Mouse (Mus musculus): ENCODE measurements around the gene Ehbp1l1. TPM values are rescaled to one million over a fixed set of nuclear protein-coding genes. Genes with fewer than 3 reads are reported as not detected.

Ehbp1l1 gene
- polyA plus RNA-seq, 1 experiment from 2014 or later, result 8.4 TPM

DNA sequence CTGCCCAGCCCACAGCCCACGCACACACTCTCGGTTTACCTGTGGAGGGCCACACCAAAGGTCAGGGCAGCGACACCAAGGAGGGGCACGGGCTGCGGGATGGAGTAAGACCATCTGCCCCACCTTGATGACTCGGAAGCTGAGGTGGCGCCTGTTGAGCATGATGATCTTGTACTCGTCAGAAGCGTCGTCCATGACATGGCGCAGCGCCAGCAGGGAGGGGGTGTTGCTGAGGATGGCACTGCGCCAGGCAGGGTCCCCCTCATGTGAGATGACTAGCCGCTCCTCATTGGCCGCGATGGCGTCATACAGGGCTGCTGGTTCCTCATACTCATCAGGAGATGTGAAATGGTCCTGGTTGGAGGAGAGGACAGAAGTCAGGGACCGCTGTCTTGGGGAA, 59.7 kb downstream of the Ehbp1l1 start:
- peaks cover 70% of the 10 kb centered on the region for H3K36me3 ChIP-seq

DNA sequence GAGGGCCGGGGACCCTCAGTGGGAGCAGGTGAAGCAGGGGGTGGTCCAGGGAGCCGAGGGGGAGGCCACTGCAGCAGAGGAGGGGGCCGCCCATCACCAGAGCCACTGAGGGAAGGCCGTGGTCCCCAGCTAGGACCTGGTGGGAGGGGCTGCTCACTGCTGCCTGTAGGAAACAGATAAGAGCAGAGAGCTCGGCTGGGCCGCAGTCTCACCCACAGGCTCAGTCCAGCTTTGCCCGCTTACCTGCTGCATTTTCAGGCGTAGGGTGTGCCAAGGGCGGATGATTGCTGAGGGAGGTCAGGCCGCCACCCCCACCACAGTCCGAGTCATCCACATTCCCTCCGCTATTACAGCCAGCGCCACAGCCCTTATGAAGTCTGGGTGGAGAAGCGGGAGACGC, 60.7 kb downstream of the Ehbp1l1 start:
- no peaks in the 10 kb centered on the region for H3K27me3 ChIP-seq (ENCODE audit: low read depth, poor library complexity, severe bottlenecking)
- no peaks in the 10 kb centered on the region for H3K9me3 ChIP-seq (replicated peaks)
- DNase-seq (ENCODE audit: low spot score), result no peak
- peaks cover 69% of the 10 kb centered on the region for H3K36me3 ChIP-seq
- H3K27ac ChIP-seq, result 0 out of 2 replicates have a peak overlapping the region, but pooled peaks have one; percentile 21
- H3K4me1 ChIP-seq, result peaks cover 49% of the 10 kb centered on the region
- 85% methylated on average over 15 of the region's 15 CpGs for WGBS
- 0 out of 2 replicates have a peak overlapping the region, but pooled peaks have one; percentile 4 for H3K4me3 ChIP-seq

More for the DNA sequence above, 59.7 kb downstream of the Ehbp1l1 start:
- 95% methylated on average over 18 of the region's 18 CpGs for WGBS
- Histone ChIP-seq H3K9me3 (replicated peaks) (no peaks in the 10 kb centered on the region), H3K27me3 (ENCODE audit: low read depth, poor library complexity, severe bottlenecking) (no peaks in the 10 kb centered on the region), H3K4me1 (peaks cover 40% of the 10 kb centered on the region), H3K4me3 (0 out of 2 replicates have a peak overlapping the region, but pooled peaks have one; percentile 4), H3K27ac (no peak overlapping the region)
- no peak for DNase-seq (ENCODE audit: low spot score)

DNA sequence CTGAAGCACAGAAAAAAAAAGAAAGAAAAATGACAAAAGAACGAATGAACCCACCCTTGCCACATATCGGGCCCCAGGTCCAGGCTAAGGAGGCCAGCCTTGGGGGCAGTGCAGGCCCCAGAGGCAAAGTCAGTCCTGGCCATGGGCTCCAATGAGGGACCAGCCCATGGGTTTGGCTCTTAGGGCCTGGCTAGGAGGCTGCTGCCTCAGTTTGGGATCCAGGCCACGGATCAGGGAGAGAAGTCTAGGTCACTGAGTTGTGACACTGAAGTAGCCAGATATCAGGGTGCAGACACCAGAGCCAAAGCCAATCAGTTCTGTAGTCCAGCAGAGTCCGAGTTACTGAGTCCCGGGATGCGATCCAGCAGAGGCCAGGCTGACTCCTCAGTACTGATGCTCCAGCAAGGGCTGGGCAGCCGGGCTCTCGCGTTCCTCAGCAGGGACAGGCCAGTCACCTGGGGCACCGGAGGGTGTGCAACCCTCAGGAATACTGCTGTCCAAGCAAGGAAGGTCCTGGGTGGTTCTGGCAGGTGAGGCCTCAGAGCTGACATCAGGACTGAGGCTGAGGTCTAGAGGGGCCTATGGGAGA, 61.4 kb downstream of the Ehbp1l1 start:
- peaks cover 54% of the 10 kb centered on the region for H3K4me1 ChIP-seq
- H3K4me3 ChIP-seq, result no peak overlapping the region
- H3K9me3 ChIP-seq (replicated peaks), result no peaks in the 10 kb centered on the region
- peaks cover 69% of the 10 kb centered on the region for H3K36me3 ChIP-seq
- WGBS, result 95% methylated on average over 10 of the region's 10 CpGs
- H3K27me3 ChIP-seq (ENCODE audit: low read depth, poor library complexity, severe bottlenecking), result no peaks in the 10 kb centered on the region
- no peak for DNase-seq (ENCODE audit: low spot score)
- 0 out of 2 replicates have a peak overlapping the region, but pooled peaks have one; percentile 21 for H3K27ac ChIP-seq

DNA sequence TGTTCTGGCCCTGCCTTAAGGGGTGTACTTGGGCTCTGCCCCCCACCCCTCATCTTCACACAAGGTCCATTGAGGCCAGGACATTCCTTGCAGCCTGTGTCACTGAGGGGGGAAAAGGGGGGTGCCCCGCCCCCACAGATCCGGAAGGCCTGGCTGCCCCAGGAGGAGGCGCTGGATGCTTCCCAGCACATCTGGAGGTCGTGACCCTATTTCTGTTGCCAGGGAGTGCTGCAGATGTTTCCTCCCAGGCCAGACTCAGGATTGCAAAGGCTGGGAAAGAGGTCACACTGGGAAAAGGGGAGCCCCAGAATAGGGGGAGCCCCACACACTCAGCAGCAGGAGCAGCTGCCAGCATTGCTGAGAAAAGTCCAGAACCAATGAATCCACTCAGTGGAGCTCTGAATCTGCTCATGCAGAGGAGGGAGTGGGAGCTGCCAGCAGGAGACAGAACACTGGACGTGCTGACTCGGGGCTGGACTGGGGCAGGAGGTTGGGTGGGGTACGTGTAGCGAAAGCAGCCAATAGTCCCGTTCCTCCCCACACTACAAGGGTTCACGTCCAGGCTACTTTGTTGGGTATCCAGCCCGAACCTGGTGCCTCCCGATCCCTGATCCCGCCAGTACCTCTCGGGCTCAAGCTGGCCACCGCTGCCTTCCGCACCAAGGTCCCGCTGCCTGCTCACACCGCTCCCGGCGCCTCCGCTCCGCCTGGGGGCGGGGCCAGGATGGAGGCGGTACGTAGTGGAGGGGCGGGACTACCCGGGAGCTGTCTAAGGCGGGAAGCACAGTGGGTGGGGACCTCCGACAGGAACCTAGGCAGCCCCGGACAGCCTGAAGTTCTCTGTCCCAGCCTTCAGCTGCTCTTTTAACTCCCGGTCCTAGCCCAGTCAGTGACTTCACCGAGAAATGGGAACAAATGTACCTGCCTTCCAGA, 62.9 kb downstream of the Ehbp1l1 start, which contains the start of gene Sipa1:
Gene Sipa1 (minus strand): TSS at position 727 of the 933 bp plus-strand sequence.
- under 1% methylated on average over 32 of the region's 32 CpGs for WGBS
- Histone ChIP-seq H3K27ac (peak within 1 kb of the TSS; percentile 86), H3K4me3 (peak within 1 kb of the TSS; percentile 60), H3K9me3 (replicated peaks) (no peaks in the 10 kb centered on the region), H3K27me3 (ENCODE audit: low read depth, poor library complexity, severe bottlenecking) (no peaks in the 10 kb centered on the region), H3K4me1 (peaks cover 54% of the 10 kb centered on the region), H3K36me3 (peaks cover 66% of the 10 kb centered on the region)
- DNase-seq (ENCODE audit: low spot score), result peak; percentile 91

DNA sequence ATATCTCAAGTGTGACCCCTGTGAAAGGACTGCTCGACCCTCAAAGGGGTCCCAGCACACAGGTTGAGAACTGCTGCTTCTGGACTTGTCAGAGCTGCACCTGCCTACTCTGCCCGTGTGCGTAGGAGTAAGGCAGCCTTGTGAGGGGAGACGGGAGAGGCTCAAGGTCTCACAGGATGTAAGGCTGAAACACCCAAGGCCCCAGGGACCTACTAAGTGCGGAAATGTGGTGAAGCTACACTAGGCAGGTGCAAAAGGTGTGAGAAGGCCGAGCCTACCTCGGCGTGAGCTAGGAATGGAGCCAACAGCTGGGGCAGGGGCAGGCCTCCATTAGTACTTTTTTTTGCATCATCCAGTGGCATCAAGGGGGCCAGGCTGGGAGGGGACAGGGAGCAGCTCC, 63.8 kb downstream of the Ehbp1l1 start:
- DNase-seq (ENCODE audit: low spot score), result no peak
- Histone ChIP-seq H3K27ac (peak overlapping the region; percentile 86), H3K27me3 (ENCODE audit: low read depth, poor library complexity, severe bottlenecking) (no peaks in the 10 kb centered on the region), H3K36me3 (peaks cover 65% of the 10 kb centered on the region), H3K4me1 (peaks cover 54% of the 10 kb centered on the region), H3K4me3 (peak overlapping the region; percentile 60), H3K9me3 (replicated peaks) (no peaks in the 10 kb centered on the region)
- WGBS, result 82% methylated on average over 8 of the region's 8 CpGs

DNA sequence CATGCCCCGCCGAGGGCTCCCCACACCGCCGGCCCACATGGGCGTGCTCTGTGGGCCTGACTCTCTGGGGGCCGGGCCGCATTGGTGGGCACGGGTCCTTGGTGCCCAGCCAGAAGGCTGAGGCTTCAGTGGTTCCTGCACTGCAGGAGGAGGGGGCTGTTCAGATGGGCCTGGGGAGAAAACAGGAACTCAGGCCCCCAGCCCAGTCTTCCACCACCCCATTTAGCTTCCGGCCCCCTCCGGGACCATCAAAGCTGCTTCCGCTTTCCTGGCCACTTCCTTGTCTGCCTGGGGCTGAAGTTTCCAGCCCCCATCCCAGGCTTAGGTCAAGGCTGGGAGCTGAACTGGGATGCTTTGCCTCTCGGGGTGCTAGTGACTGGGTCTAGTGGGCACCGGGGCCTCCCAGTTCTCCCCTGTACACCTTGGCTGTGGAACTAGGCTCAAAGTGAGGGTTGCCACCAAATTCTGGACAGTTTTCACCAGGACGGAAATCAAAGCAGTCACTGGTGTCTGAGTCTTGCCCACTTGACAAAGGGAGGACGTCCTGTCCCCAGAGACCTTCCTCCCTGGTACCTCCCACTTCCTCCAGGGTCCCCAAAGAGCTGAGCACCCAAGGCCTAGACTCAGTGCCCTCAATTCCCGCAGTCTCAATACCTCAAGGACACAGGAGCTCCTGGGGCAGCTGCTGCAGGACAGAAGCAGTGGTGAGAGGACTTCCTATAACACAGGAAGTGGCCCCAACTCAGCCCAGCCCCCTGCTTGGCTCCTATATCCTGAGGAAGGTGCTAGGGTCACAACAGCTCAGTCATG, 65.0 kb downstream of the Ehbp1l1 start:
- no peak for DNase-seq (ENCODE audit: low spot score)
- H3K9me3 ChIP-seq (replicated peaks), result no peaks in the 10 kb centered on the region
- peak overlapping the region; percentile 65 for H3K27ac ChIP-seq
- H3K27me3 ChIP-seq (ENCODE audit: low read depth, poor library complexity, severe bottlenecking), result peaks cover 5% of the 10 kb centered on the region
- WGBS, result 83% methylated on average over 16 of the region's 16 CpGs
- peaks cover 65% of the 10 kb centered on the region for H3K36me3 ChIP-seq
- peaks cover 57% of the 10 kb centered on the region for H3K4me1 ChIP-seq
- peak overlapping the region; percentile 60 for H3K4me3 ChIP-seq

Small RNAs within 50 kb of the gene (microRNA-seq; reads per million reads assigned to microRNA genes)
- not detected for gene Mir6987

Other genes with a start within 250 kb of the Ehbp1l1 start
- gene Mus81, start 237.9 kb downstream of the Ehbp1l1 start, polyA plus RNA-seq (2016; fragmentation: Nextera tagmentation; extraction: Ambion mirVana), result 38.2 and 40.4 TPM in 2 replicates
- gene Cfl1, start 235.9 kb downstream of the Ehbp1l1 start, polyA plus RNA-seq (2016; fragmentation: Nextera tagmentation; extraction: Ambion mirVana), result 3,106 and 3,128 TPM in 2 replicates
- gene 1700020D05Rik, start 222.5 kb downstream of the Ehbp1l1 start, polyA plus RNA-seq (2016; fragmentation: Nextera tagmentation; extraction: Ambion mirVana), result not detected in 2 replicates
- gene Snx32, start 215.8 kb downstream of the Ehbp1l1 start, polyA plus RNA-seq (2016; fragmentation: Nextera tagmentation; extraction: Ambion mirVana), result 4.1 and 7.0 TPM in 2 replicates
- 0.74 and 0.86 TPM in 2 replicates for gene Ovol1, start 165.7 kb downstream of the Ehbp1l1 start, polyA plus RNA-seq (2016; fragmentation: Nextera tagmentation; extraction: Ambion mirVana)
- 1.2 and 1.4 TPM in 2 replicates for gene Ap5b1, start 158.3 kb downstream of the Ehbp1l1 start, polyA plus RNA-seq (2016; fragmentation: Nextera tagmentation; extraction: Ambion mirVana)
- gene Rnaseh2c, start 124.4 kb downstream of the Ehbp1l1 start, polyA plus RNA-seq (2016; fragmentation: Nextera tagmentation; extraction: Ambion mirVana), result 197 and 205 TPM in 2 replicates
- gene Kat5, start 116.1 kb downstream of the Ehbp1l1 start, polyA plus RNA-seq (2016; fragmentation: Nextera tagmentation; extraction: Ambion mirVana), result 51.5 and 59.3 TPM in 2 replicates
- 31.5 and 39.6 TPM in 2 replicates for gene Rela, start 88.8 kb downstream of the Ehbp1l1 start, polyA plus RNA-seq (2016; fragmentation: Nextera tagmentation; extraction: Ambion mirVana)
- gene Sipa1, start 62.6 kb downstream of the Ehbp1l1 start, polyA plus RNA-seq (2016; fragmentation: Nextera tagmentation; extraction: Ambion mirVana), result 35.9 and 38.6 TPM in 2 replicates
- gene Map3k11, start 37.6 kb downstream of the Ehbp1l1 start, polyA plus RNA-seq (2016; fragmentation: Nextera tagmentation; extraction: Ambion mirVana), result 35.3 and 42.2 TPM in 2 replicates
- 31.6 and 34.3 TPM in 2 replicates for gene Pcnx3, start 37.4 kb downstream of the Ehbp1l1 start, polyA plus RNA-seq (2016; fragmentation: Nextera tagmentation; extraction: Ambion mirVana)
- not detected in 2 replicates for gene Kcnk7, start 21.9 kb downstream of the Ehbp1l1 start, polyA plus RNA-seq (2016; fragmentation: Nextera tagmentation; extraction: Ambion mirVana)
- 158 TPM in 2 replicates for gene Fam89b, start 3.3 kb upstream of the Ehbp1l1 start, polyA plus RNA-seq (2016; fragmentation: Nextera tagmentation; extraction: Ambion mirVana)
- 2.2 and 3.4 TPM in 2 replicates for gene Ltbp3, start 14.6 kb upstream of the Ehbp1l1 start, polyA plus RNA-seq (2016; fragmentation: Nextera tagmentation; extraction: Ambion mirVana)
- 71.6 and 78.5 TPM in 2 replicates for gene Scyl1, start 45.1 kb upstream of the Ehbp1l1 start, polyA plus RNA-seq (2016; fragmentation: Nextera tagmentation; extraction: Ambion mirVana)
- gene Frmd8, start 149.0 kb upstream of the Ehbp1l1 start, polyA plus RNA-seq (2016; fragmentation: Nextera tagmentation; extraction: Ambion mirVana), result 43.5 and 48.7 TPM in 2 replicates
- gene Slc25a45, start 151.5 kb upstream of the Ehbp1l1 start, polyA plus RNA-seq (2016; fragmentation: Nextera tagmentation; extraction: Ambion mirVana), result 1.8 TPM in 2 replicates
- gene Tigd3, start 167.8 kb upstream of the Ehbp1l1 start, polyA plus RNA-seq (2016; fragmentation: Nextera tagmentation; extraction: Ambion mirVana), result 5.2 and 5.9 TPM in 2 replicates
- gene Dpf2, start 186.7 kb upstream of the Ehbp1l1 start, polyA plus RNA-seq (2016; fragmentation: Nextera tagmentation; extraction: Ambion mirVana), result 223 and 240 TPM in 2 replicates
- 1.3 and 1.7 TPM in 2 replicates for gene Cdc42ep2, start 198.5 kb upstream of the Ehbp1l1 start, polyA plus RNA-seq (2016; fragmentation: Nextera tagmentation; extraction: Ambion mirVana)
- gene Pola2, start 237.9 kb upstream of the Ehbp1l1 start, polyA plus RNA-seq (2016; fragmentation: Nextera tagmentation; extraction: Ambion mirVana), result 125 and 130 TPM in 2 replicates